Mouse (Mus musculus) WW6 (cell line): ENCODE results near the gene Zcchc2.
A peak's percentile ranks its signal among the peaks of the same experiment; 100 is the strongest.

Source experiments
- DNase-seq: peaks from one replicate; pipeline ENCODE4 v3.0.0-alpha.2; 2013; ENCODE audit warnings: low read depth, low spot score

The Zcchc2 gene

GRCm38 (mm10) chr1:105990138-105990821, at the start of gene Zcchc2:
Gene Zcchc2, plus strand, starts transcription at chr1:105990406.
- DNase-seq = peak; percentile 90

- DNase-seq = no peak
These were observed 45.2 kb upstream of the Zcchc2 start for GRCm38 (mm10) chr1:105944927-105945580.

GRCm38 (mm10) chr1:105946581-105947540, 43.3 kb upstream of the Zcchc2 start:
- peak; percentile 1 for DNase-seq

- no peak for DNase-seq
These were observed 41.9 kb upstream of the Zcchc2 start for GRCm38 (mm10) chr1:105948352-105948751.

- no peak for DNase-seq
These were observed 36.6 kb upstream of the Zcchc2 start for GRCm38 (mm10) chr1:105953588-105953987.

- DNase-seq = no peak
These were observed 36.2 kb upstream of the Zcchc2 start for GRCm38 (mm10) chr1:105954047-105954446.

- DNase-seq = no peak
These were observed 34.1 kb upstream of the Zcchc2 start for GRCm38 (mm10) chr1:105956057-105956456.

GRCm38 (mm10) chr1:105961472-105961871, 28.7 kb upstream of the Zcchc2 start:
- DNase-seq = no peak

GRCm38 (mm10) chr1:105962084-105962818, 28.0 kb upstream of the Zcchc2 start:
- DNase-seq = no peak

GRCm38 (mm10) chr1:105962852-105963251, 27.4 kb upstream of the Zcchc2 start:
- no peak for DNase-seq

- DNase-seq = no peak
These were observed 25.7 kb upstream of the Zcchc2 start for GRCm38 (mm10) chr1:105964514-105964913.

- DNase-seq = no peak
These were observed 25.0 kb upstream of the Zcchc2 start for GRCm38 (mm10) chr1:105965189-105965588.

GRCm38 (mm10) chr1:105971490-105972170, 18.6 kb upstream of the Zcchc2 start:
- no peak for DNase-seq

GRCm38 (mm10) chr1:105974023-105974422, 16.2 kb upstream of the Zcchc2 start:
- DNase-seq = no peak

- no peak for DNase-seq
These were observed 12.6 kb upstream of the Zcchc2 start for GRCm38 (mm10) chr1:105977446-105978094.

GRCm38 (mm10) chr1:105980849-105981610, 9.2 kb upstream of the Zcchc2 start:
- no peak for DNase-seq

- DNase-seq = no peak
These were observed 7.5 kb upstream of the Zcchc2 start for GRCm38 (mm10) chr1:105982496-105983364.

GRCm38 (mm10) chr1:105984172-105984571, 6.0 kb upstream of the Zcchc2 start:
- no peak for DNase-seq

- DNase-seq = no peak
These were observed 2.0 kb upstream of the Zcchc2 start for GRCm38 (mm10) chr1:105988171-105988570.
